Mouse (Mus musculus) cortical plate, adult 2 months (tissue): ENCODE results near the gene Nebl.

Experiments used
- CTCF ChIP-seq: fragments of 200-500 bp; IDR thresholded peaks from 2 replicates; pipeline ENCODE4 v1.5.1; 2011; ENCODE audit warnings: mild to moderate bottlenecking, control low read depth, low read length; ENCODE audit not compliant: insufficient read depth; ENCODE audit errors: extremely low read depth
- POLR2A ChIP-seq: fragments of 200-500 bp; IDR thresholded peaks from 2 replicates; pipeline ENCODE4 v1.6.1; 2011; ENCODE audit warnings: mild to moderate bottlenecking, low read length, control low read depth; ENCODE audit not compliant: insufficient read depth; ENCODE audit errors: extremely low read depth

DNA sequence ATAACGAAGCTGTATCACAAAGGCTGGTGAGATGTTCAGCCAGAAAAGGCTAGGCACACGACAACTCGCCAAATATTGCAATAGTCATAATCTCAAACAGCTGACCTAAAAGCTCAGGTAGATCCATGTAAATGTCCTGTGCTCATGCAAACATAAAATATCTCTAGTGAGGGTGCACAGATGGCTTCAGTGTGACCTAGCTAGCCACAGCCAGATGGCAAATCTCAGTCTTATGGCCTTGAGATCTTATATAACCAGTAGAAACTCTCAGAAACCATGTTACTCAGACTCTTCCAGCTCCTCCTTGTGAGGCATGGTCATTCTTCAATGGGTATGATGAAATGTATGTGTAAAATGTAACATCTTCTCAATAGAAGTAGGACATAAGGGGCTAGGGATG, 230.2 kb downstream of the Nebl start:
- TF ChIP-seq CTCF (no peak), POLR2A (no peak)
